Mouse (Mus musculus): Measurements from ENCODE around the gene Six6. TPM values are rescaled to one million over a fixed set of nuclear protein-coding genes. Genes with fewer than 3 reads are reported as not detected.

Gene Six6
- total and polyA plus RNA-seq, 3 experiments = not detected

GRCm38 (mm10) chr12:72938600-72939490 is 847 bp upstream of the Six6 start:
- 14% methylated on average over 14 of the region's 14 CpGs for WGBS
- no peaks in the 10 kb centered on the region for H3K36me3 ChIP-seq (ENCODE audit: control insufficient read depth, insufficient read depth, low read length)
- H3K27me3 ChIP-seq (ENCODE audit: control insufficient read depth, insufficient read depth, low read length) = peaks cover 23% of the 10 kb centered on the region
- H3K4me3 ChIP-seq = no peak overlapping the region
- intact Hi-C loops (cut with DNase I) = no loop called here
- no peak for DNase-seq
- H3K79me2 ChIP-seq (replicated peaks; ENCODE audit: control insufficient read depth, insufficient read depth, low read length) = no peaks in the 10 kb centered on the region
- H3K9ac ChIP-seq (ENCODE audit: low read depth, low read length) = no peak overlapping the region
- TF ChIP-seq POLR2A (IDR thresholded peaks at IDR 0.05; ENCODE audit: insufficient read depth, low read depth, low read length) = no peak
- TF ChIP-seq EP300 (IDR thresholded peaks at IDR 0.05; ENCODE audit: insufficient read depth, low read depth, low read length) = no peak
- no peak for TF ChIP-seq CTCF (IDR thresholded peaks at IDR 0.05)
- H3K4me1 ChIP-seq (ENCODE audit: control insufficient read depth, insufficient read depth, low read length) = no peaks in the 10 kb centered on the region
- H3K27ac ChIP-seq = no peak overlapping the region

DNA sequence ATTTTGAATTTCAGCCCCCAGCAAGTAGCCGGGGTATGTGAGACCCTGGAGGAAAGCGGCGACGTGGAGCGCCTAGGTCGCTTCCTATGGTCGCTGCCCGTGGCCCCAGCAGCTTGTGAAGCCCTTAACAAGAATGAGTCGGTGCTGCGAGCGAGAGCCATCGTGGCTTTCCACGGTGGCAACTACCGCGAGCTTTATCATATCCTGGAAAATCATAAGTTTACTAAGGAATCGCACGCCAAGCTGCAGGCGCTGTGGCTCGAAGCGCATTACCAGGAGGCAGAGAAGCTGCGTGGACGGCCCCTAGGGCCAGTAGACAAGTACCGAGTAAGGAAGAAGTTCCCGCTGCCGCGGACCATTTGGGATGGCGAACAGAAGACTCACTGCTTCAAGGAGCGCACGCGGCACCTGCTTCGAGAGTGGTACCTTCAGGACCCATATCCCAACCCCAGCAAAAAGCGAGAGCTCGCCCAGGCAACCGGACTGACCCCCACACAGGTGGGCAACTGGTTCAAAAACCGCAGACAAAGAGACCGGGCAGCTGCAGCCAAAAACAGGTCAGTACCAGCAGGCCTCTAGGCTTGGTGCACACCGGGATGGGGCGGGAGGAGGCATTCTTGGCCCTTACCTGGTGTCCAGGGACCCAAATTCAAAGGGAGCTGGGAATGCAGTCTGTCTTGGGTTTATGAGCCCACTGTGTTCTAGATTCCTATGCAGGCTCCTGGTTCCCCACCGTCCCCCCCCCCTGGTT is 554 bp downstream of the Six6 start, which contains the start of gene 4930447C04Rik:
4930447C04Rik (minus strand) TSS at position 704 of the 751 bp plus-strand sequence.
- TF ChIP-seq CTCF (IDR thresholded peaks at IDR 0.05) (no peak), POLR2A (IDR thresholded peaks at IDR 0.05; ENCODE audit: insufficient read depth, low read depth, low read length) (no peak), EP300 (IDR thresholded peaks at IDR 0.05; ENCODE audit: insufficient read depth, low read depth, low read length) (no peak)
- DNase-seq = no peak
- intact Hi-C loops (cut with DNase I) = no loop called here
- Histone ChIP-seq H3K9ac (ENCODE audit: low read depth, low read length) (no peak within 1 kb of the TSS), H3K4me3 (no peak within 1 kb of the TSS), H3K36me3 (ENCODE audit: control insufficient read depth, insufficient read depth, low read length) (no peaks in the 10 kb centered on the region), H3K79me2 (replicated peaks; ENCODE audit: control insufficient read depth, insufficient read depth, low read length) (no peaks in the 10 kb centered on the region), H3K4me1 (ENCODE audit: control insufficient read depth, insufficient read depth, low read length) (no peaks in the 10 kb centered on the region), H3K27ac (no peak within 1 kb of the TSS), H3K27me3 (ENCODE audit: control insufficient read depth, insufficient read depth, low read length) (peaks cover 28% of the 10 kb centered on the region)
- 3% methylated on average over 39 of the region's 39 CpGs for WGBS

DNA sequence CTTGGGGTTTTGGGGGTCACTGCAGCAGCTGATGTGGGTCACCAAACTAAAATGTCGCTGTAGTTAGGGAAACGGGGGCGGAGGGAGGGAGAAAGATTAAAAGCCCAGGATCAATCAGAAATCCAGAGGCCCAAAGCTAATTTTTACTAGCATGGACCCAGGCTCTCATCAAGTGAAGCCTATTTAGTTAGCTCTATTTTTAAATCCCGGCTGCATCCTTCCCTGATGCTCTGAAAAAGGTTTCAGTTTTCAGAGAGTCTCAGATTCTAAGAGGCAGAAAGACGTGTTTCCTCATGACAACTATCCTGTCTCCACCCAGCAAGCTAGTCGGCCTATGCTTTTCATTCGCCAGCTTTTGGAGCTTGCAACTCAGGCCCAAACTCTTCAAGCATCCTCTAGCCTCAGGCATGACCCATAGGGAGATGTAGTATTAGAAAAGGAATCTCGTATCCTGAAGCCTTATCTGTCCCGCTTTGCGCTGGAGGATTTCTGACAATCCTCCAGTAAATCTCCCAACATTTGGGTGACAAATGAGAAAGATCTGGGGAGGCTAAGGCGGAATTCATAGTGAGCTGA is 1.2 kb downstream of the Six6 start:
- intact Hi-C loops (cut with DNase I) = no loop called here

GRCm38 (mm10) chr12:72941398-72942051 is 1.8 kb downstream of the Six6 start:
- DNase-seq = no peak
- H3K79me2 ChIP-seq (replicated peaks; ENCODE audit: control insufficient read depth, insufficient read depth, low read length) = no peaks in the 10 kb centered on the region
- WGBS = 6% methylated on average over 32 of the region's 32 CpGs
- H3K4me1 ChIP-seq (ENCODE audit: control insufficient read depth, insufficient read depth, low read length) = no peaks in the 10 kb centered on the region
- no peaks in the 10 kb centered on the region for H3K36me3 ChIP-seq (ENCODE audit: control insufficient read depth, insufficient read depth, low read length)
- no peak overlapping the region for H3K4me3 ChIP-seq
- H3K9ac ChIP-seq (ENCODE audit: low read depth, low read length) = no peak overlapping the region
- TF ChIP-seq POLR2A (IDR thresholded peaks at IDR 0.05; ENCODE audit: insufficient read depth, low read depth, low read length) (no peak), CTCF (IDR thresholded peaks at IDR 0.05) (no peak), EP300 (IDR thresholded peaks at IDR 0.05; ENCODE audit: insufficient read depth, low read depth, low read length) (no peak)
- no peak overlapping the region for H3K27ac ChIP-seq
- intact Hi-C loops (cut with DNase I) = no loop called here
- peaks cover 36% of the 10 kb centered on the region for H3K27me3 ChIP-seq (ENCODE audit: control insufficient read depth, insufficient read depth, low read length)

More for the DNA sequence above, 1.2 kb downstream of the Six6 start:
- H3K27me3 ChIP-seq (ENCODE audit: control insufficient read depth, insufficient read depth, low read length) = peaks cover 34% of the 10 kb centered on the region
- no peak overlapping the region for H3K27ac ChIP-seq
- H3K4me1 ChIP-seq (ENCODE audit: control insufficient read depth, insufficient read depth, low read length) = no peaks in the 10 kb centered on the region
- 8% methylated on average over 11 of the region's 11 CpGs for WGBS
- no peaks in the 10 kb centered on the region for H3K36me3 ChIP-seq (ENCODE audit: control insufficient read depth, insufficient read depth, low read length)
- no peak overlapping the region for H3K4me3 ChIP-seq
- TF ChIP-seq CTCF (IDR thresholded peaks at IDR 0.05) = no peak
- no peak for TF ChIP-seq POLR2A (IDR thresholded peaks at IDR 0.05; ENCODE audit: insufficient read depth, low read depth, low read length)
- TF ChIP-seq EP300 (IDR thresholded peaks at IDR 0.05; ENCODE audit: insufficient read depth, low read depth, low read length) = no peak
- no peak overlapping the region for H3K9ac ChIP-seq (ENCODE audit: low read depth, low read length)
- no peak for DNase-seq
- H3K79me2 ChIP-seq (replicated peaks; ENCODE audit: control insufficient read depth, insufficient read depth, low read length) = no peaks in the 10 kb centered on the region

- H3K27me3 ChIP-seq (ENCODE audit: control insufficient read depth, insufficient read depth, low read length) = peaks cover 33% of the 10 kb centered on the region
- H3K4me3 ChIP-seq = no peak overlapping the region
- DNase-seq = no peak
- no peaks in the 10 kb centered on the region for H3K4me1 ChIP-seq (ENCODE audit: control insufficient read depth, insufficient read depth, low read length)
- no peaks in the 10 kb centered on the region for H3K36me3 ChIP-seq (ENCODE audit: control insufficient read depth, insufficient read depth, low read length)
- intact Hi-C loops (cut with DNase I) = no loop called here
- no peak overlapping the region for H3K9ac ChIP-seq (ENCODE audit: low read depth, low read length)
- no peaks in the 10 kb centered on the region for H3K79me2 ChIP-seq (replicated peaks; ENCODE audit: control insufficient read depth, insufficient read depth, low read length)
- TF ChIP-seq CTCF (IDR thresholded peaks at IDR 0.05) = no peak
- 40% methylated on average over 6 of the region's 6 CpGs for WGBS
- H3K27ac ChIP-seq = no peak overlapping the region
Observed at GRCm38 (mm10) chr12:72942171-72942570, 2.5 kb downstream of the Six6 start.

Measured in heart, adult 2 months (tissue).